Comparison of ENCODE assay signal across 30 mouse cellular contexts in genomic region chr5:111887281-111887680, GRCm38 (mm10).
DNase-seq lines count a peak whose midpoint lies in the region; ATAC-seq and TF ChIP-seq lines count a peak whose summit lies in the region.
"Had no signal": no experiment of that assay in that cellular context is flagged by ENCODE, and none has a peak within 500 bp of the region (broad histone marks: within the 10 kb centered on the region; RNA-seq: fewer than 3 reads in every experiment).

No protein-coding gene starts in this region.

- no peak for TF ChIP-seq POLR2A in embryonic fibroblast, embryonic 13.5 days (IDR thresholded peaks at IDR 0.05; ENCODE audit: low read depth, low read length)

- H3K27ac ChIP-seq in hindbrain, embryonic 10.5 days: peak overlapping the region; percentile 80
- no peak overlapping the region for H3K27ac ChIP-seq in hindbrain, embryonic 16.5 days (ENCODE audit: low read depth, low read length)
- H3K27ac ChIP-seq in embryonic facial prominence, embryonic 12.5 days: 0 out of 2 replicates have a peak overlapping the region, but pooled peaks have one; percentile 46
- H3K27ac ChIP-seq in embryonic fibroblast, embryonic 13.5 days (ENCODE audit: insufficient read depth, low read length): peak overlapping the region; percentile 31; the same call in 1 of the 2 replicates
- H3K27ac ChIP-seq: forebrain, embryonic 13.5 days; heart, adult 2 months; heart, embryonic 13.5 days; hindbrain, embryonic 13.5 days; intestine, embryonic 15.5 days had no signal

- H3K4me1 ChIP-seq in hindbrain, embryonic 10.5 days (replicated peaks): peaks cover 62% of the 10 kb centered on the region
- H3K4me1 ChIP-seq in hindbrain, embryonic 16.5 days (ENCODE audit: control insufficient read depth, insufficient read depth, low read depth, low read length): peaks cover 9% of the 10 kb centered on the region
- peaks cover 46% of the 10 kb centered on the region for H3K4me1 ChIP-seq in embryonic facial prominence, embryonic 12.5 days
- peaks cover 16% of the 10 kb centered on the region for H3K4me1 ChIP-seq in embryonic fibroblast, embryonic 13.5 days (ENCODE audit: control insufficient read depth, insufficient read depth, low read length)

- DNase-seq in hindbrain, embryonic 10.5 days (ENCODE audit: low spot score): peak; percentile 11
- DNase-seq in Muller cell, postnatal 12 days (ENCODE audit: inconsistent ontology term): peak; percentile 72
- no peak for DNase-seq in layer of hippocampus, adult 9-10 months (ENCODE audit: low spot score)
- no peak for DNase-seq in thymus, postnatal 14 days
- DNase-seq in lung, postnatal 36 days: no peak
- DNase-seq: adrenal gland, postnatal 10 days; adrenal gland, postnatal 36 days; cerebellum, adult 11 months; cerebellum, adult 2 months; cerebellum, postnatal 10 days; cerebellum, postnatal 36 days; embryo, embryonic 11 days; gastrocnemius, postnatal 10 days; gastrocnemius, postnatal 36 days; heart, adult 2 months; heart, postnatal 14 days; heart, postnatal 4 days; kidney, adult 11 months; kidney, adult 8-10 months had no signal

- 61% methylated on average over 4 of the region's 4 CpGs for WGBS in hindbrain, embryonic 10.5 days
- 67% methylated on average over 4 of the region's 4 CpGs for WGBS in hindbrain, embryonic 16.5 days
- 28% methylated on average over 4 of the region's 4 CpGs for WGBS in embryonic facial prominence, embryonic 12.5 days

- no peak for TF ChIP-seq CTCF in embryonic fibroblast, embryonic 13.5 days (IDR thresholded peaks at IDR 0.05; ENCODE audit: borderline replicate concordance, insufficient read depth, low read length)

- no peak overlapping the region for H3K9ac ChIP-seq in hindbrain, embryonic 16.5 days (ENCODE audit: low read depth, low read length)
- H3K9ac ChIP-seq in embryonic facial prominence, embryonic 12.5 days: no peak overlapping the region
- H3K9ac ChIP-seq: forebrain, embryonic 13.5 days; heart, embryonic 13.5 days; hindbrain, embryonic 13.5 days; intestine, embryonic 15.5 days had no signal

- peaks cover 25% of the 10 kb centered on the region; the same call in 1 of the 2 replicates for H3K27me3 ChIP-seq in hindbrain, embryonic 10.5 days (ENCODE audit: insufficient read depth, poor library complexity, severe bottlenecking)
- H3K27me3 ChIP-seq in hindbrain, embryonic 16.5 days (replicated peaks; ENCODE audit: control insufficient read depth, insufficient read depth, low read length): peaks cover 3% of the 10 kb centered on the region; the same call in 1 of the 2 replicates
- no peaks in the 10 kb centered on the region for H3K27me3 ChIP-seq in embryonic facial prominence, embryonic 12.5 days
- H3K27me3 ChIP-seq: intestine, embryonic 15.5 days; Patski had no signal

- ATAC-seq in hindbrain, embryonic 16.5 days: no peak
- no peak for ATAC-seq in embryonic facial prominence, embryonic 12.5 days (ENCODE audit: insufficient number of reproducible peaks, insufficient read depth, low FRiP score, low TSS enrichment)
- ATAC-seq: CD4-positive, CD25-positive, alpha-beta regulatory T cell, adult 4 months; forebrain, embryonic 13.5 days; forebrain, embryonic 16.5 days; intestine, embryonic 15.5 days; Patski had no signal

- no peaks in the 10 kb centered on the region for H3K36me3 ChIP-seq in hindbrain, embryonic 10.5 days
- H3K36me3 ChIP-seq in hindbrain, embryonic 16.5 days (ENCODE audit: control insufficient read depth, insufficient read depth, low read length): no peaks in the 10 kb centered on the region
- no peaks in the 10 kb centered on the region for H3K36me3 ChIP-seq in embryonic facial prominence, embryonic 12.5 days
- H3K36me3 ChIP-seq: heart, embryonic 10.5 days; heart, embryonic 13.5 days; hindbrain, embryonic 13.5 days; intestine, embryonic 15.5 days had no signal

- H3K9me3 ChIP-seq in hindbrain, embryonic 10.5 days: no peaks in the 10 kb centered on the region
- no peaks in the 10 kb centered on the region for H3K9me3 ChIP-seq in hindbrain, embryonic 16.5 days (ENCODE audit: control insufficient read depth, low read length)
- no peaks in the 10 kb centered on the region for H3K9me3 ChIP-seq in embryonic facial prominence, embryonic 12.5 days
- H3K9me3 ChIP-seq: forebrain, embryonic 13.5 days; heart, embryonic 10.5 days; heart, embryonic 13.5 days; hindbrain, embryonic 13.5 days; intestine, embryonic 15.5 days had no signal

- H3K4me2 ChIP-seq in hindbrain, embryonic 16.5 days (ENCODE audit: low read length): no peak overlapping the region
- H3K4me2 ChIP-seq in embryonic facial prominence, embryonic 12.5 days (replicated peaks): no peak overlapping the region
- H3K4me2 ChIP-seq: forebrain, embryonic 13.5 days; heart, embryonic 13.5 days; hindbrain, embryonic 13.5 days; intestine, embryonic 15.5 days had no signal

- no peak overlapping the region for H3K4me3 ChIP-seq in hindbrain, embryonic 10.5 days
- H3K4me3 ChIP-seq in hindbrain, embryonic 16.5 days (ENCODE audit: low read length): no peak overlapping the region
- no peak overlapping the region for H3K4me3 ChIP-seq in embryonic facial prominence, embryonic 12.5 days
- no peak overlapping the region for H3K4me3 ChIP-seq in embryonic fibroblast, embryonic 13.5 days (ENCODE audit: insufficient read depth, low read length)
- H3K4me3 ChIP-seq: forebrain, embryonic 13.5 days; heart, adult 2 months; heart, embryonic 10.5 days; heart, embryonic 13.5 days; hindbrain, embryonic 13.5 days; intestine, embryonic 15.5 days had no signal

Comparison
In these comparisons a context has a peak if more than half of its experiments do, and no peak if none do; other contexts are left out.
1. DNase-seq: peak in hindbrain, embryonic 10.5 days (single experiment) and Muller cell, postnatal 12 days (single experiment); none in layer of hippocampus, adult 9-10 months (single experiment), thymus, postnatal 14 days (single experiment) and lung, postnatal 36 days (single experiment).